Comparison of ENCODE assay signal across 8 mouse cellular contexts in the genomic region with DNA sequence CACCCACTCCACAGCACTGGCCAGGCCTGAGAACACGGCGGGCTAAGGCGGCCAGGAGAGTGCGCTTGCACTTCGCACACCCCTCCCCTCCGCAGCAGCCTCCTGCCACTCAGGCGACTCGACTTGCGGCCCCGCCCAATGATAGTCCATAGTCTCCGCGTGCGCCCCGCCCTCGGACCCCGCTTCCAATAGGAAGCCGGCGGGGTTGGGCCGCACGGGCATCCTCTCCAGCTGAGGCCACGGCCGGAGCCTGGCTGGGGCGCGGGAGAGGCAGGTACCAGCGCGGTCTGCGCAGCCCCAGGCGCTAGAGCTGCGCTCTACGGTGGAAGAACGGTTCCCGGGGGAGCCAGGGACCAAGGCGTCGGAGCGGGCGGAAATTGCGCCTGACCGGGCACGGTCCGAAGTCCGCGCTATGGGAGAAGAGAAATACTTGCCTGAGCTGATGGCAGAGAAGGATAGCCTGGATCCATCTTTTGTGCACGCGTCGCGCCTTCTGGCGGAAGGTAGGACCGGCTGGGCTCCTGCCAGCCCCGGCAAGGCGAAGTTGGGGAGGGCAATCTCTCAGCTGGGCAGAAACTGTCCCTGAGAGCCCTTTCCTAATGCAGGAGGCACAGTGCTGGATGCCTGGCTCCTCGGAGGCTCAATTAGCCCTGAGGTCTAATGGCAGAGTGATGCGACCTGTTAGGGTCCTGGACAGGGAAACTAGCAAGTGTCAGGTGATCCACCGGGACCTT. TPM values are rescaled to one million over a fixed set of nuclear protein-coding genes. Genes with fewer than 3 reads are reported as not detected.
A peak's percentile ranks its signal among the peaks of the same experiment; 100 is the strongest.
DNase-seq lines count a peak whose midpoint lies in the region; ATAC-seq and TF ChIP-seq lines count a peak whose summit lies in the region.

A gene (plus strand): TSS at position 209 of the 734 bp plus-strand sequence.

- intact Hi-C loops in gastrocnemius, adult 2 months (cut with DNase I), result no loop called here
- intact Hi-C loops in left cerebral cortex, postnatal 4 days (cut with DNase I), result loop anchor here (2.0 to 10.0 kb wide), 4 partner anchors 672 to 1470 kb away; no protein-coding TSS in a partner anchor

- H3K27ac ChIP-seq in gastrocnemius, adult 2 months, result no peak within 1 kb of the TSS
- no peak within 1 kb of the TSS for H3K27ac ChIP-seq in embryonic facial prominence, embryonic 11.5 days (replicated peaks; ENCODE audit: low read depth, low read length)
- peak within 1 kb of the TSS; percentile 83 for H3K27ac ChIP-seq in midbrain, embryonic 13.5 days
- no peak within 1 kb of the TSS for H3K27ac ChIP-seq in stomach, embryonic 16.5 days (ENCODE audit: low read length)

- peak within 1 kb of the TSS; percentile 56 for H3K4me3 ChIP-seq in gastrocnemius, adult 2 months
- H3K4me3 ChIP-seq in embryonic facial prominence, embryonic 11.5 days (ENCODE audit: low read depth, low read length), result peak within 1 kb of the TSS; percentile 51
- H3K4me3 ChIP-seq in midbrain, embryonic 13.5 days (replicated peaks), result peak within 1 kb of the TSS; percentile 70
- H3K4me3 ChIP-seq in stomach, embryonic 16.5 days (replicated peaks; ENCODE audit: low read length), result peak within 1 kb of the TSS; percentile 55

- TF ChIP-seq CTCF in gastrocnemius, adult 2 months (IDR thresholded peaks at IDR 0.05), result no peak

- no peaks in the 10 kb centered on the region for H3K4me1 ChIP-seq in embryonic facial prominence, embryonic 11.5 days (ENCODE audit: control insufficient read depth, insufficient read depth, low read length)
- H3K4me1 ChIP-seq in midbrain, embryonic 13.5 days (replicated peaks), result peaks cover 12% of the 10 kb centered on the region
- 0 out of 2 replicates have a peak, but pooled peaks cover 3% of the 10 kb centered on the region for H3K4me1 ChIP-seq in stomach, embryonic 16.5 days (ENCODE audit: control insufficient read depth, insufficient read depth, low read length)

- peak within 1 kb of the TSS; percentile 78 for H3K4me2 ChIP-seq in embryonic facial prominence, embryonic 11.5 days (ENCODE audit: low read depth, low read length)
- H3K4me2 ChIP-seq in midbrain, embryonic 13.5 days (replicated peaks), result peak within 1 kb of the TSS; percentile 77
- H3K4me2 ChIP-seq in stomach, embryonic 16.5 days (ENCODE audit: low read depth, low read length), result peak within 1 kb of the TSS; percentile 82

- H3K27me3 ChIP-seq in embryonic facial prominence, embryonic 11.5 days (ENCODE audit: control insufficient read depth, insufficient read depth, low read length), result peaks cover 2% of the 10 kb centered on the region
- 0 out of 2 replicates have a peak, but pooled peaks cover 4% of the 10 kb centered on the region for H3K27me3 ChIP-seq in midbrain, embryonic 13.5 days
- H3K27me3 ChIP-seq in stomach, embryonic 16.5 days (ENCODE audit: control insufficient read depth, insufficient read depth, low read length), result peaks cover 3% of the 10 kb centered on the region; the same call in 1 of the 2 replicates

- WGBS in embryonic facial prominence, embryonic 11.5 days, result under 1% methylated on average over 53 of the region's 53 CpGs
- WGBS in midbrain, embryonic 13.5 days, result 1% methylated on average over 53 of the region's 53 CpGs
- under 1% methylated on average over 53 of the region's 53 CpGs for WGBS in stomach, embryonic 16.5 days

- DNase-seq in gastrocnemius, adult 2 months, result peak; percentile 61
- no peak for DNase-seq in gastrocnemius, adult 18-20 months (ENCODE audit: low spot score)
- DNase-seq in embryonic facial prominence, embryonic 11.5 days (ENCODE audit: low spot score), result peak; percentile 95
- DNase-seq in heart, adult 9 months (ENCODE audit: low spot score in 2 of 2), result peak; percentile 12 to 21
- DNase-seq in kidney, adult 8-10 months, result peak; percentile 59 to 80
- DNase-seq in left cerebral cortex, postnatal 4 days, result peak; percentile 95

- no peaks in the 10 kb centered on the region for H3K36me3 ChIP-seq in embryonic facial prominence, embryonic 11.5 days (replicated peaks; ENCODE audit: control insufficient read depth, insufficient read depth, low read depth, low read length)
- no peaks in the 10 kb centered on the region for H3K36me3 ChIP-seq in midbrain, embryonic 13.5 days
- H3K36me3 ChIP-seq in stomach, embryonic 16.5 days (ENCODE audit: control insufficient read depth, insufficient read depth, low read length), result no peaks in the 10 kb centered on the region

- ATAC-seq in embryonic facial prominence, embryonic 11.5 days (replicated peaks; ENCODE audit: insufficient number of reproducible peaks, low FRiP score, low TSS enrichment, low read depth), result peak; percentile 100
- peak; percentile 100 for ATAC-seq in midbrain, embryonic 13.5 days
- ATAC-seq in stomach, embryonic 16.5 days (ENCODE audit: insufficient read depth, low FRiP score), result peak; percentile 100

- no peaks in the 10 kb centered on the region for H3K9me3 ChIP-seq in embryonic facial prominence, embryonic 11.5 days (replicated peaks; ENCODE audit: control insufficient read depth, low read length)
- H3K9me3 ChIP-seq in midbrain, embryonic 13.5 days, result no peaks in the 10 kb centered on the region
- no peaks in the 10 kb centered on the region for H3K9me3 ChIP-seq in stomach, embryonic 16.5 days (replicated peaks; ENCODE audit: control insufficient read depth, low read length)

- peak within 1 kb of the TSS; percentile 59 for H3K9ac ChIP-seq in embryonic facial prominence, embryonic 11.5 days (replicated peaks; ENCODE audit: low read length)
- peak within 1 kb of the TSS; percentile 78 for H3K9ac ChIP-seq in midbrain, embryonic 13.5 days (replicated peaks)
- H3K9ac ChIP-seq in stomach, embryonic 16.5 days (ENCODE audit: low read length), result peak within 1 kb of the TSS; percentile 63

RNA-seq across cellular contexts. Expression of the gene that starts here (rescaled TPM):
- not detected for total RNA-seq in gastrocnemius, adult 2 months (2021)
- not detected for total RNA-seq in gastrocnemius, adult 18-20 months (2021)
- polyA plus RNA-seq in embryonic facial prominence, embryonic 11.5 days (2014; fragmentation: Nextera tagmentation; extraction: Ambion mirVana), result 7.2 and 10.2 TPM in 2 replicates
- total RNA-seq in left cerebral cortex, postnatal 4 days (2021), result 10 to 100 TPM; 29.2 to 37.6 TPM
- 43.3 and 47.6 TPM in 2 replicates for polyA plus RNA-seq in midbrain, embryonic 13.5 days (2015; fragmentation: Nextera tagmentation; extraction: Ambion mirVana)
- polyA plus RNA-seq in stomach, embryonic 16.5 days (2015; fragmentation: Nextera tagmentation; extraction: Ambion mirVana), result 2.6 and 3.7 TPM in 2 replicates

Comparison
In these comparisons a context has a peak if more than half of its experiments do, and no peak if none do; other contexts are left out.
1. RNA of the gene that starts here (total RNA-seq): 29.2 to 37.6 TPM in left cerebral cortex, postnatal 4 days; not detected in gastrocnemius, adult 18-20 months and not detected in gastrocnemius, adult 2 months; every median in the first group is over 10 times any median in the second.
2. Peak in DNase-seq and H3K4me3 ChIP-seq in gastrocnemius, adult 2 months; RNA of the gene not detected or under 1 TPM.
3. Peak in every context shown above with its lines, with median percentiles within 50 percentile points of each other: H3K4me3 ChIP-seq, ATAC-seq, H3K4me2 ChIP-seq and H3K9ac ChIP-seq.